8 mouse cellular contexts compared by ENCODE assay signal in the genomic region with DNA sequence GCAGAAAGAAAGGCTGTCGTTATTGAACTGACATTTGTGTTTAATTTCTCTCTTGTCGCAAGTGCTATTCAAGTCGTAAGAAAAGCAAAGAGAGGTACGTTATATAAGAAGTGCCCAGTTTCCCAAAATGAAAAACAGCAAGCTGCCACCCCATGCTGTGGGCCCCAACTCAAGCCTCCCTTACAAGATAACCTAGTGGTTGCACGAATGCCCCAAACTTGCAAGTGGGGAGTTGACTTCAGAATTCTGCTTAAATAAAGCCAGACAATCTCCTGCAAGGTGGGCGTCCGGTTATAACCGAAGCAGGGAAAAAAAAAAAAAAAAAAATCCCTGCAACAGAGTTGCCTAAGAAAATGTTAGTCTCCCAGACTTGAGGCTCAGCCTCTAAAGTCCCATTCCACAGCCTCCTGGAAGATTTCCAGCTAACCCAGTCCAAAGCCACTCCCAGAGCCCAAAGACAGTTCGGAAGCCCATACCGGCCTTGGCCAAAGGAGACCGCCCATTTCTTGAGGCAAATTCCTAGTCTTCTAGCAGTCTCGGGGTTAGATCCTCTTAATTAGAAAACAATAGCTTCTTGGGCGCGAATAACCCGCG. TPM values are rescaled to one million over a fixed set of nuclear protein-coding genes. Genes with fewer than 3 reads are reported as not detected.
DNase-seq lines count a peak whose midpoint lies in the region; ATAC-seq and TF ChIP-seq lines count a peak whose summit lies in the region.

No protein-coding gene starts in this region.

- H3K27ac ChIP-seq in lung, embryonic 15.5 days = no peak overlapping the region
- no peak overlapping the region for H3K27ac ChIP-seq in forebrain, embryonic 11.5 days (ENCODE audit: low read depth, low read length)
- H3K27ac ChIP-seq in limb, embryonic 11.5 days (replicated peaks; ENCODE audit: low read depth, low read length) = no peak overlapping the region
- no peak overlapping the region for H3K27ac ChIP-seq in small intestine, adult 2 months (ENCODE audit: insufficient read depth, low read depth, low read length)

- H3K36me3 ChIP-seq in lung, embryonic 15.5 days = no peaks in the 10 kb centered on the region
- H3K36me3 ChIP-seq in forebrain, embryonic 11.5 days (ENCODE audit: control insufficient read depth, insufficient read depth, low read length) = no peaks in the 10 kb centered on the region
- H3K36me3 ChIP-seq in limb, embryonic 11.5 days (ENCODE audit: control insufficient read depth, insufficient read depth, low read length) = no peaks in the 10 kb centered on the region
- H3K36me3 ChIP-seq in small intestine, adult 2 months (ENCODE audit: control insufficient read depth, insufficient read depth, low read length) = no peaks in the 10 kb centered on the region

- TF ChIP-seq CTCF in lung, adult 2 months (IDR thresholded peaks at IDR 0.05; ENCODE audit: insufficient read depth, low read length) = no peak
- no peak for TF ChIP-seq CTCF in small intestine, adult 2 months (IDR thresholded peaks at IDR 0.05; ENCODE audit: extremely low read depth, insufficient read length, insufficient replicate concordance, low read depth, low read length)

- no peak for DNase-seq in lung, adult 2 months
- DNase-seq in forebrain, embryonic 11.5 days (ENCODE audit: low spot score) = no peak
- peak; percentile 49 for DNase-seq in limb, embryonic 11.5 days (ENCODE audit: low spot score)
- DNase-seq in adrenal gland, postnatal 10 days = no peak
- DNase-seq in frontal cortex, postnatal 36 days (ENCODE audit: low spot score in 2 of 2) = no peak
- no peak for DNase-seq in kidney, postnatal 36 days

- H3K9ac ChIP-seq in lung, embryonic 15.5 days = peak overlapping the region; percentile 37
- H3K9ac ChIP-seq in forebrain, embryonic 11.5 days (ENCODE audit: low read length) = peak overlapping the region; percentile 33
- no peak overlapping the region; the same call in 1 of the 2 replicates for H3K9ac ChIP-seq in limb, embryonic 11.5 days (ENCODE audit: low read length)

- peak overlapping the region; percentile 94 for H3K4me2 ChIP-seq in lung, embryonic 15.5 days
- H3K4me2 ChIP-seq in forebrain, embryonic 11.5 days (ENCODE audit: low read depth, low read length, severe bottlenecking) = peak overlapping the region; percentile 63
- peak overlapping the region; percentile 87 for H3K4me2 ChIP-seq in limb, embryonic 11.5 days (ENCODE audit: low read depth, severe bottlenecking)

- TF ChIP-seq POLR2A in lung, adult 2 months (IDR thresholded peaks at IDR 0.05; ENCODE audit: borderline replicate concordance, extremely low read depth, low read depth, low read length) = no peak
- no peak for TF ChIP-seq POLR2A in small intestine, adult 2 months (IDR thresholded peaks at IDR 0.05; ENCODE audit: low read depth, low read length)

- H3K4me3 ChIP-seq in lung, embryonic 15.5 days = peak overlapping the region; percentile 49
- no peak overlapping the region for H3K4me3 ChIP-seq in lung, adult 2 months (replicated peaks; ENCODE audit: extremely low read depth, low read depth, low read length)
- peak overlapping the region; percentile 30 for H3K4me3 ChIP-seq in forebrain, embryonic 11.5 days (ENCODE audit: low read depth, low read length)
- peak overlapping the region; percentile 39 for H3K4me3 ChIP-seq in limb, embryonic 11.5 days (ENCODE audit: low read depth, low read length)
- H3K4me3 ChIP-seq in small intestine, adult 2 months (ENCODE audit: low read depth, low read length) = peak overlapping the region; percentile 28; the same call in 1 of the 2 replicates

- H3K9me3 ChIP-seq in lung, embryonic 15.5 days = no peaks in the 10 kb centered on the region; the same call in 1 of the 2 replicates
- H3K9me3 ChIP-seq in forebrain, embryonic 11.5 days (ENCODE audit: control insufficient read depth, low read length) = no peaks in the 10 kb centered on the region
- no peaks in the 10 kb centered on the region for H3K9me3 ChIP-seq in limb, embryonic 11.5 days (ENCODE audit: control insufficient read depth, low read length)

- ATAC-seq in lung, embryonic 15.5 days (ENCODE audit: borderline replicate concordance, extremely low read depth, low FRiP score, low TSS enrichment) = no peak
- ATAC-seq in forebrain, embryonic 11.5 days (replicated peaks; ENCODE audit: low FRiP score) = no peak
- no peak for ATAC-seq in limb, embryonic 11.5 days (ENCODE audit: insufficient number of reproducible peaks, low FRiP score, low TSS enrichment, low read depth)

- peaks cover 12% of the 10 kb centered on the region for H3K4me1 ChIP-seq in lung, embryonic 15.5 days
- H3K4me1 ChIP-seq in lung, adult 2 months (ENCODE audit: control insufficient read depth, insufficient read depth, low read length) = no peaks in the 10 kb centered on the region
- H3K4me1 ChIP-seq in forebrain, embryonic 11.5 days (replicated peaks; ENCODE audit: control insufficient read depth, insufficient read depth, low read length) = peaks cover 10% of the 10 kb centered on the region
- peaks cover 10% of the 10 kb centered on the region for H3K4me1 ChIP-seq in limb, embryonic 11.5 days (ENCODE audit: control insufficient read depth, insufficient read depth, low read length)
- no peaks in the 10 kb centered on the region; the same call in 1 of the 2 replicates for H3K4me1 ChIP-seq in small intestine, adult 2 months (ENCODE audit: control insufficient read depth, insufficient read depth, insufficient read length, low read length)

- H3K27me3 ChIP-seq in lung, embryonic 15.5 days = peaks cover 65% of the 10 kb centered on the region
- peaks cover 57% of the 10 kb centered on the region for H3K27me3 ChIP-seq in forebrain, embryonic 11.5 days (ENCODE audit: control insufficient read depth, insufficient read depth, low read length)
- peaks cover 45% of the 10 kb centered on the region for H3K27me3 ChIP-seq in limb, embryonic 11.5 days (ENCODE audit: control insufficient read depth, insufficient read depth, low read length)
- H3K27me3 ChIP-seq in small intestine, adult 2 months (ENCODE audit: control insufficient read depth, insufficient read depth, low read length) = peaks cover 55% of the 10 kb centered on the region

- 7% methylated on average over 16 of the region's 16 CpGs for WGBS in lung, embryonic 15.5 days
- 15% methylated on average over 16 of the region's 16 CpGs for WGBS in lung, adult 2 months
- 1% methylated on average over 16 of the region's 16 CpGs for WGBS in forebrain, embryonic 11.5 days
- WGBS in limb, embryonic 11.5 days = 2% methylated on average over 16 of the region's 16 CpGs
- WGBS in small intestine, adult 2 months = 20% methylated on average over 16 of the region's 16 CpGs

RNA-seq across cellular contexts. Expression of a gene that starts 8.5 kb away (rescaled TPM):
- not detected in 2 replicates for polyA plus RNA-seq in lung, embryonic 15.5 days (2015; fragmentation: Nextera tagmentation; extraction: Ambion mirVana)
- not detected in 2 replicates for polyA plus RNA-seq in lung, adult 2 months (2012; rRNA removed)
- polyA plus RNA-seq in forebrain, embryonic 11.5 days (2014; fragmentation: Nextera tagmentation; extraction: Ambion mirVana) = 5.5 and 8.2 TPM in 2 replicates
- 0.87 and 0.92 TPM in 2 replicates for polyA plus RNA-seq in limb, embryonic 11.5 days (2014; fragmentation: Nextera tagmentation; extraction: Ambion mirVana)
- polyA plus RNA-seq in small intestine, adult 2 months (2012; rRNA removed) = 0.03 TPM in 1 of 2 replicates, not detected in the other
- not detected for total RNA-seq in adrenal gland, postnatal 10 days (2021)

RNA-seq across cellular contexts. Expression of a gene that starts 44.5 kb away (rescaled TPM):
- polyA plus RNA-seq in lung, embryonic 15.5 days (2015; fragmentation: Nextera tagmentation; extraction: Ambion mirVana) = 75.0 and 80.1 TPM in 2 replicates
- polyA plus RNA-seq in lung, adult 2 months (2012; rRNA removed) = 2.4 and 5.3 TPM in 2 replicates
- 99.8 and 110 TPM in 2 replicates for polyA plus RNA-seq in forebrain, embryonic 11.5 days (2014; fragmentation: Nextera tagmentation; extraction: Ambion mirVana)
- 117 and 119 TPM in 2 replicates for polyA plus RNA-seq in limb, embryonic 11.5 days (2014; fragmentation: Nextera tagmentation; extraction: Ambion mirVana)
- polyA plus RNA-seq in small intestine, adult 2 months (2012; rRNA removed) = 1.4 and 1.5 TPM in 2 replicates
- total RNA-seq in adrenal gland, postnatal 10 days (2021) = 10 to 100 TPM; 54.7 to 55.2 TPM

RNA-seq across cellular contexts. Expression of a gene that starts 49.1 kb away (rescaled TPM):
- polyA plus RNA-seq in lung, embryonic 15.5 days (2015; fragmentation: Nextera tagmentation; extraction: Ambion mirVana) = 18.1 and 21.1 TPM in 2 replicates
- polyA plus RNA-seq in lung, adult 2 months (2012; rRNA removed) = 5.5 and 8.9 TPM in 2 replicates
- polyA plus RNA-seq in forebrain, embryonic 11.5 days (2014; fragmentation: Nextera tagmentation; extraction: Ambion mirVana) = 11.7 and 14.0 TPM in 2 replicates
- polyA plus RNA-seq in limb, embryonic 11.5 days (2014; fragmentation: Nextera tagmentation; extraction: Ambion mirVana) = 17.0 and 17.8 TPM in 2 replicates
- polyA plus RNA-seq in small intestine, adult 2 months (2012; rRNA removed) = 1.1 and 1.6 TPM in 2 replicates
- total RNA-seq in adrenal gland, postnatal 10 days (2021) = 10 to 100 TPM; 19.8 to 21.9 TPM

RNA-seq across cellular contexts. Expression of a gene that starts 49.2 kb away (rescaled TPM):
- 24.5 and 25.7 TPM in 2 replicates for polyA plus RNA-seq in lung, embryonic 15.5 days (2015; fragmentation: Nextera tagmentation; extraction: Ambion mirVana)
- 2.1 and 4.3 TPM in 2 replicates for polyA plus RNA-seq in lung, adult 2 months (2012; rRNA removed)
- 18.2 and 18.6 TPM in 2 replicates for polyA plus RNA-seq in forebrain, embryonic 11.5 days (2014; fragmentation: Nextera tagmentation; extraction: Ambion mirVana)
- polyA plus RNA-seq in limb, embryonic 11.5 days (2014; fragmentation: Nextera tagmentation; extraction: Ambion mirVana) = 23.9 and 25.7 TPM in 2 replicates
- polyA plus RNA-seq in small intestine, adult 2 months (2012; rRNA removed) = 0.28 and 0.70 TPM in 2 replicates
- total RNA-seq in adrenal gland, postnatal 10 days (2021) = 10 to 100 TPM; 16.0 to 21.7 TPM

Comparison
In these comparisons a context has a peak if more than half of its experiments do, and no peak if none do; other contexts are left out.
1. RNA of a gene that starts 44.5 kb away (polyA plus RNA-seq): 117 to 119 TPM in limb, embryonic 11.5 days, 99.8 to 110 TPM in forebrain, embryonic 11.5 days and 75.0 to 80.1 TPM in lung, embryonic 15.5 days; 2.4 to 5.3 TPM in lung, adult 2 months and 1.4 to 1.5 TPM in small intestine, adult 2 months; every median in the first group is over 10 times any median in the second.
2. Peak in every context shown above with its lines, with median percentiles within 50 percentile points of each other: H3K4me2 ChIP-seq.